Comparison of ENCODE assay signal across 17 mouse cellular contexts in genomic region chr15:97424961-97425360, GRCm38 (mm10).
DNase-seq lines count a peak whose midpoint lies in the region; TF ChIP-seq lines count a peak whose summit lies in the region.
"Had no signal": no experiment of that assay in that cellular context is flagged by ENCODE, and none has a peak within 500 bp of the region (broad histone marks: within the 10 kb centered on the region; RNA-seq: fewer than 3 reads in every experiment).

No protein-coding gene starts in this region.

- no peaks in the 10 kb centered on the region for H3K36me3 ChIP-seq in E14TG2a.4 (ENCODE audit: insufficient read depth, low read length)
- H3K36me3 ChIP-seq: embryonic facial prominence, embryonic 10.5 days; heart, embryonic 12.5 days; hindbrain, embryonic 15.5 days had no signal

- no peak for TF ChIP-seq CTCF in E14TG2a.4 (conservative IDR thresholded peaks at IDR 0.05; ENCODE audit: low read length)

- DNase-seq in thymus, postnatal 14 days, result peak; percentile 9
- no peak for DNase-seq in thymus, postnatal 10 days (ENCODE audit: low spot score in 2 of 2)
- DNase-seq in T-cell, adult 2 months (ENCODE audit: low spot score), result peak; percentile 31
- peak; percentile 29 for DNase-seq in thymus, postnatal 4 days
- DNase-seq in kidney, postnatal 14 days, result no peak
- DNase-seq in testis, postnatal 14 days (ENCODE audit: low spot score), result no peak
- DNase-seq: adrenal gland, postnatal 10 days; cerebellum, adult 11 months; cerebellum, adult 9-11 months; forebrain, postnatal 0 days; gastrocnemius, adult 2 months; gastrocnemius, postnatal 25 days had no signal

- H3K4me3 ChIP-seq in E14TG2a.4 (replicated peaks; ENCODE audit: low read length), result 0 out of 2 replicates have a peak overlapping the region, but pooled peaks have one; percentile 35
- H3K4me3 ChIP-seq: embryonic facial prominence, embryonic 10.5 days; forebrain, embryonic 13.5 days; gastrocnemius, adult 2 months; heart, embryonic 12.5 days; hindbrain, embryonic 15.5 days had no signal

- H3K27me3 ChIP-seq in E14TG2a.4 (ENCODE audit: insufficient read depth, low read length), result no peaks in the 10 kb centered on the region
- H3K27me3 ChIP-seq: forebrain, embryonic 13.5 days; heart, embryonic 12.5 days; hindbrain, embryonic 15.5 days had no signal

- no peaks in the 10 kb centered on the region for H3K9me3 ChIP-seq in E14TG2a.4 (ENCODE audit: low read length)
- H3K9me3 ChIP-seq: embryonic facial prominence, embryonic 10.5 days; forebrain, embryonic 13.5 days; heart, embryonic 12.5 days; hindbrain, embryonic 15.5 days had no signal

- peaks cover 36% of the 10 kb centered on the region for H3K4me1 ChIP-seq in E14TG2a.4 (replicated peaks; ENCODE audit: low read depth, low read length)
- H3K4me1 ChIP-seq: embryonic facial prominence, embryonic 10.5 days; forebrain, embryonic 13.5 days; heart, embryonic 12.5 days; hindbrain, embryonic 15.5 days had no signal

Comparison
In these comparisons a context has a peak if more than half of its experiments do, and no peak if none do; other contexts are left out.
1. DNase-seq: peak in thymus, postnatal 14 days (single experiment), T-cell, adult 2 months (single experiment) and thymus, postnatal 4 days (single experiment); none in thymus, postnatal 10 days (0 of 2), kidney, postnatal 14 days (single experiment) and testis, postnatal 14 days (single experiment).